Mouse (Mus musculus) spleen, adult 2 months (tissue): ENCODE results near the gene Ppp1r9b.

Experiments used
- CTCF ChIP-seq: fragments of 200-500 bp; IDR thresholded peaks from 2 replicates; pipeline ENCODE4 v1.5.1; 2011; ENCODE audit warnings: mild to moderate bottlenecking, inconsistent platforms; ENCODE audit not compliant: insufficient read depth, insufficient read length, insufficient replicate concordance; ENCODE audit errors: extremely low read depth
- POLR2A ChIP-seq: fragments of 200-500 bp; IDR thresholded peaks from 2 replicates; pipeline ENCODE4 v1.6.1; 2011; ENCODE audit warnings: low read depth, low read length, inconsistent platforms

- TF ChIP-seq CTCF (no peak), POLR2A (no peak)
Measured at GRCm38 (mm10) chr11:94979462-94980179, 11.2 kb upstream of the Ppp1r9b start.
